Mouse (Mus musculus): ENCODE measurements around the gene Anapc11. TPM values are rescaled to one million over a fixed set of nuclear protein-coding genes. Genes with fewer than 3 reads are reported as not detected.

Anapc11 gene
- polyA plus RNA-seq, 1 experiment from 2014 or later = 208 TPM

DNA sequence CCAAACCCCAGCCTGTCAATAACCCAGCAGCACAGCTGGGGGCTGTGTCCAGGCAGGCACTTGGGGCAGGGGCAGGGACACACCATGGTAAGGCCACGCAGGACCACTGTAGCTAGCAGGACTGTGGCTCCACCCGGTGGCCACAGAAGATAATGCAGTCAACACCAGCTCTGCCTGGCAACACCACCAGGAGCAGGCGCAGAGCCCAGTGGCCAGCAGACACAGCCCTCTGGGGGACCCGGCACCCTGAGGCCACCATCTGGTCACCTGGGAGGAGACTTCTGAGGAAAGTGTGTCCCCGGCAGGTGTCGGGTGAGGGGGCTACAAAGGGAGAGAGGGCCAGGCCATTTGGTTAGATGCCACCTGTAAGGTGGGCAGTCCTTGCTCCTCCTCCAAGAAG lies 14.5 kb downstream of the Anapc11 start:
- WGBS = 54% methylated on average over 6 of the region's 6 CpGs
- Histone ChIP-seq H3K4me1 (peaks cover 35% of the 10 kb centered on the region), H3K4me3 (replicated peaks) (no peak overlapping the region), H3K9me3 (replicated peaks) (no peaks in the 10 kb centered on the region), H3K36me3 (peaks cover 49% of the 10 kb centered on the region), H3K4me2 (no peak overlapping the region), H3K27me3 (replicated peaks) (peaks cover 3% of the 10 kb centered on the region; the same call in 1 of the 2 replicates), H3K27ac (replicated peaks) (no peak overlapping the region), H3K9ac (replicated peaks) (no peak overlapping the region)
- no peak for ATAC-seq (ENCODE audit: low FRiP score)

- no peak overlapping the region for H3K4me3 ChIP-seq (replicated peaks)
- ATAC-seq (ENCODE audit: low FRiP score) = no peak
- H3K36me3 ChIP-seq = peaks cover 54% of the 10 kb centered on the region
- H3K9ac ChIP-seq (replicated peaks) = no peak overlapping the region
- peaks cover 35% of the 10 kb centered on the region for H3K4me1 ChIP-seq
- WGBS = 87% methylated on average over 10 of the region's 10 CpGs
- H3K4me2 ChIP-seq = no peak overlapping the region
- peaks cover 3% of the 10 kb centered on the region; the same call in 1 of the 2 replicates for H3K27me3 ChIP-seq (replicated peaks)
- H3K27ac ChIP-seq (replicated peaks) = no peak overlapping the region
- H3K9me3 ChIP-seq (replicated peaks) = no peaks in the 10 kb centered on the region
Measured at GRCm38 (mm10) chr11:120613481-120613972, 15.3 kb downstream of the Anapc11 start.

- no peak overlapping the region for H3K4me3 ChIP-seq (replicated peaks)
- WGBS = 64% methylated on average over 8 of the region's 8 CpGs
- H3K4me2 ChIP-seq = no peak overlapping the region
- peaks cover 58% of the 10 kb centered on the region for H3K36me3 ChIP-seq
- H3K9ac ChIP-seq (replicated peaks) = no peak overlapping the region
- H3K27ac ChIP-seq (replicated peaks) = no peak overlapping the region
- H3K27me3 ChIP-seq (replicated peaks) = peaks cover 3% of the 10 kb centered on the region; the same call in 1 of the 2 replicates
- no peaks in the 10 kb centered on the region for H3K9me3 ChIP-seq (replicated peaks)
- peaks cover 31% of the 10 kb centered on the region for H3K4me1 ChIP-seq
- no peak for ATAC-seq (ENCODE audit: low FRiP score)
Measured at GRCm38 (mm10) chr11:120613976-120614375, 15.8 kb downstream of the Anapc11 start.

GRCm38 (mm10) chr11:120615167-120615566 lies 16.9 kb downstream of the Anapc11 start:
- Histone ChIP-seq H3K36me3 (peaks cover 61% of the 10 kb centered on the region), H3K9ac (replicated peaks) (no peak overlapping the region), H3K9me3 (replicated peaks) (no peaks in the 10 kb centered on the region), H3K4me1 (peaks cover 27% of the 10 kb centered on the region), H3K27ac (replicated peaks) (no peak overlapping the region), H3K4me3 (replicated peaks) (no peak overlapping the region), H3K27me3 (replicated peaks) (no peaks in the 10 kb centered on the region), H3K4me2 (no peak overlapping the region)
- 98% methylated on average over 6 of the region's 6 CpGs for WGBS
- ATAC-seq (ENCODE audit: low FRiP score) = no peak

- no peak overlapping the region for H3K4me3 ChIP-seq (replicated peaks)
- H3K4me1 ChIP-seq = peaks cover 27% of the 10 kb centered on the region
- H3K27me3 ChIP-seq (replicated peaks) = no peaks in the 10 kb centered on the region
- peak overlapping the region; percentile 82 for H3K4me2 ChIP-seq
- H3K9me3 ChIP-seq (replicated peaks) = no peaks in the 10 kb centered on the region
- no peak overlapping the region for H3K9ac ChIP-seq (replicated peaks)
- WGBS = 92% methylated on average over 11 of the region's 11 CpGs
- H3K27ac ChIP-seq (replicated peaks) = no peak overlapping the region
- H3K36me3 ChIP-seq = peaks cover 61% of the 10 kb centered on the region
- ATAC-seq (ENCODE audit: low FRiP score) = no peak
Measured at GRCm38 (mm10) chr11:120615606-120616203, 17.5 kb downstream of the Anapc11 start.

DNA sequence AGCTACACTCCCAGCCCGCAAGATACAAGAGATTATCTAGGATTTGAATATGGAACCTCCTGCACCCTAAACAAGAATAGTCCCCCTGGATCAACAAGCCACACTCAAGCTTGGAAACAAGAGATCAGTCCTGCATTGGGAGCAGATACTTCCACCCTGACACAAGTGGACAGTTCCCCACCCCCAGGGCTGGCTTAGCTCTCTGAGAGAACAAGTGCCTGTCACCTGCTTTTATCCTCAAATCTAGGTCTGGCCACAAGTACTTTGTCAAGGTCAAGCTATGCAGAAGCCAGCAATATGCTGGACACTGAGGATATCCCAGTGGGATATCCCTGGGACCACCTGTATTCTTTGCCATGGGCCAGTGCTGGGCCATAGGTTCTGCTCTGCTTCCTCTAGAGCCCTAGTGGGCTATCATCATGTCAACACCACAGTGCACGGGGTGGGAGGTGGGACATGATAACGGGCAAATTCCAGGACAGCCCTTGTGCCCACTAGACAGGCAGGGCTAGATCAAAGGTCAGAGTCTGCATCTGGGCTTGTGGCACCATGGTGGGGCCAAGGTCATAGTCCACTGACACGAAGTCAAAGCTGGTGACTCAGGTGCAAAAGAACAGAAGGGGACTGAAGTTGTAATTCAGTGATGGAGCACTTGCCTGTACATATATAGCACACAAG lies 18.5 kb downstream of the Anapc11 start:
- Histone ChIP-seq H3K36me3 (peaks cover 60% of the 10 kb centered on the region), H3K9me3 (replicated peaks) (no peaks in the 10 kb centered on the region), H3K9ac (replicated peaks) (peak overlapping the region; percentile 85), H3K27me3 (replicated peaks) (no peaks in the 10 kb centered on the region), H3K4me2 (peak overlapping the region; percentile 82), H3K4me3 (replicated peaks) (peak overlapping the region; percentile 92), H3K27ac (replicated peaks) (peak overlapping the region; percentile 93), H3K4me1 (peaks cover 27% of the 10 kb centered on the region)
- ATAC-seq (ENCODE audit: low FRiP score) = no peak
- WGBS = 48% methylated on average over 4 of the region's 4 CpGs

GRCm38 (mm10) chr11:120617519-120618112 lies 19.4 kb downstream of the Anapc11 start, which contains the start of gene Pcyt2:
Pcyt2 (minus strand) TSS chr11:120617936.
- WGBS = under 1% methylated on average over 56 of the region's 56 CpGs
- Histone ChIP-seq H3K36me3 (peaks cover 59% of the 10 kb centered on the region), H3K4me1 (peaks cover 27% of the 10 kb centered on the region), H3K27me3 (replicated peaks) (no peaks in the 10 kb centered on the region), H3K4me3 (replicated peaks) (peak within 1 kb of the TSS; percentile 92), H3K9ac (replicated peaks) (peak within 1 kb of the TSS; percentile 85), H3K27ac (replicated peaks) (peak within 1 kb of the TSS; percentile 93), H3K9me3 (replicated peaks) (no peaks in the 10 kb centered on the region), H3K4me2 (peak within 1 kb of the TSS; percentile 82)
- ATAC-seq (ENCODE audit: low FRiP score) = peak; percentile 97

DNA sequence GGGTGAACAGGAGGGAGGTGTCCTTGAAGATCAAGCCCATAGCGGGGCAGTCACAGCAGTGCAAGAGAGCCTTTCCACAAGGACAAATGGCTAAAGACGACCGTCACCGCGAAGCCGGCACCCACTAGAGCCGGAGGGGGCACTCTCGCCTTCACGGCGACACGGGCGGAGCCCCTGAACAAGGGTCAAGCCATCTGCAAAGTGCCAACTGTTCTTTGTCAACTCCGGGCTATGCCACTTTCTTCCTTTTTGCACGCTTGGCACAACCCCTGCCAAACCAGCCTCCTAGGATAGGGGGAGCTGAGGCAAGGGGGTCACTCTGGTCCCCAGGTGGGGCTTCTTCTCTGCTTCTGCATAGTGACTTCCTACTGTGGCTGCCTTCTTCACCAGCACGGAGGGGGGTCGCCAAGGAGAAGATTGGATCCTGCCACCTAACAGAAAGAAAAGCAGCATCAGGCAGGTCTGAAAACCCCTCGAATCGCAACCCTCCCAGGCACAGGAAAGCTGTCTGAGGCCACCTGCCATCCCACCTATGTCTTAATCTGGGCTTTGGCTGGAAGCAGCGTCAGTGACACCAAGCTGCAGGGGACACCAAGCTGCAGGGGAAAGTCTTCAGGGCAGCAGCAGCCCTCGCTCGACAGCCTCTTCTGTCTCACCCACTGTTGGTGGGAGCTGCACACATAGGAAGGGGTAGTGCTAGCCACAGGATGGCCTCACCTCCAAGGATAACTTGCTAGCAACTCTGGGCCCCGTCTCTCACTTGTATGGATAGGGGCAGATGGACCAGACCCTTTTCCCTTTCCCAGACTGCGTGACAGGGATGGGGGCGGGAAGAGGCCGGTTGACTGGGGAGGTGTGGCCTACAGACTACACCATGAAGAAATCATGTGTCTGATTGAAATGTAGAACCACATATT lies 20.7 kb downstream of the Anapc11 start:
- WGBS = 96% methylated on average over 25 of the region's 25 CpGs
- Histone ChIP-seq H3K36me3 (peaks cover 54% of the 10 kb centered on the region), H3K27ac (replicated peaks) (peak overlapping the region; percentile 93; the same call in 1 of the 2 replicates)

DNA sequence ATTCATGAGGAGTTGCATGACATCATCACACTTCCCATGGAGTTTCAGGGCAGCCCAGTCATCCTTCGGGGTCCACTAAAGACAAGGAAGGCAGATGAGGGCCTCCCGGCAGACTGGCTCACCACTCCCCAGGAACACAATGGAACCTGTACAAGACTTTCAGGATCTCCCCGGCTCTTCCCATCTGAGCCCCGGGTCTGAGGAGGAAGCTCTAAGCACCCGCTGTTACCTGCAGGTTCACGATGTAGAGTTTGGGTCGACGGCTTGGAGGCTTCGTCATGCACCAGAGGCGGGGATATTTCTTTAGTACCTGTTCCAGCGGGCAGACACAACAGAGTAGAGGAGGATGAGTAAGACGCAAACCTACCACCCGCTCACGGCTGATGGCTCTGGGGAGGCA lies 22.0 kb downstream of the Anapc11 start:
- H3K9ac ChIP-seq (replicated peaks) = no peak overlapping the region
- peaks cover 47% of the 10 kb centered on the region for H3K36me3 ChIP-seq
- H3K4me1 ChIP-seq = peaks cover 37% of the 10 kb centered on the region
- ATAC-seq (ENCODE audit: low FRiP score) = no peak
- no peaks in the 10 kb centered on the region for H3K9me3 ChIP-seq (replicated peaks)
- no peak overlapping the region for H3K27ac ChIP-seq (replicated peaks)
- no peak overlapping the region for H3K4me2 ChIP-seq
- H3K4me3 ChIP-seq (replicated peaks) = no peak overlapping the region
- no peaks in the 10 kb centered on the region for H3K27me3 ChIP-seq (replicated peaks)
- WGBS = 94% methylated on average over 14 of the region's 14 CpGs

More for the DNA sequence above, 20.7 kb downstream of the Anapc11 start:
- Histone ChIP-seq H3K4me3 (replicated peaks) (0 out of 2 replicates have a peak overlapping the region, but pooled peaks have one; percentile 5), H3K4me1 (peaks cover 34% of the 10 kb centered on the region), H3K4me2 (no peak overlapping the region), H3K9ac (replicated peaks) (no peak overlapping the region), H3K27me3 (replicated peaks) (no peaks in the 10 kb centered on the region), H3K9me3 (replicated peaks) (no peaks in the 10 kb centered on the region)
- no peak for ATAC-seq (ENCODE audit: low FRiP score)

GRCm38 (mm10) chr11:120622805-120623204 lies 24.6 kb downstream of the Anapc11 start:
- Histone ChIP-seq H3K27ac (replicated peaks) (no peak overlapping the region), H3K4me3 (replicated peaks) (no peak overlapping the region), H3K4me1 (peaks cover 31% of the 10 kb centered on the region), H3K27me3 (replicated peaks) (no peaks in the 10 kb centered on the region), H3K9ac (replicated peaks) (no peak overlapping the region), H3K4me2 (no peak overlapping the region), H3K9me3 (replicated peaks) (no peaks in the 10 kb centered on the region), H3K36me3 (peaks cover 54% of the 10 kb centered on the region)
- ATAC-seq (ENCODE audit: low FRiP score) = no peak
- 91% methylated on average over 6 of the region's 6 CpGs for WGBS
